19 mouse cellular contexts compared by ENCODE assay signal in genomic region chr14:48143141-48143540, GRCm38 (mm10). TPM values are rescaled to one million over a fixed set of nuclear protein-coding genes. Genes with fewer than 3 reads are reported as not detected.
DNase-seq lines count a peak whose midpoint lies in the region; ATAC-seq lines count a peak whose summit lies in the region.
"Had no signal": no experiment of that assay in that cellular context is flagged by ENCODE, and none has a peak within 500 bp of the region (broad histone marks: within the 10 kb centered on the region; RNA-seq: fewer than 3 reads in every experiment).

No protein-coding gene starts in this region.

- peak overlapping the region; percentile 74 for H3K27ac ChIP-seq in forebrain, embryonic 10.5 days
- no peak overlapping the region for H3K27ac ChIP-seq in forebrain, embryonic 12.5 days
- H3K27ac ChIP-seq in liver, embryonic 15.5 days (replicated peaks): 0 out of 2 replicates have a peak overlapping the region, but pooled peaks have one; percentile 29
- H3K27ac ChIP-seq in liver, embryonic 12.5 days: no peak overlapping the region
- H3K27ac ChIP-seq: kidney, postnatal 0 days had no signal

- H3K9ac ChIP-seq in forebrain, embryonic 12.5 days: no peak overlapping the region
- no peak overlapping the region for H3K9ac ChIP-seq in liver, embryonic 15.5 days
- no peak overlapping the region for H3K9ac ChIP-seq in liver, embryonic 12.5 days
- H3K9ac ChIP-seq: lung, embryonic 14.5 days had no signal

- no peak for ATAC-seq in forebrain, embryonic 12.5 days (ENCODE audit: low FRiP score)
- ATAC-seq in liver, embryonic 15.5 days (ENCODE audit: insufficient read depth): no peak
- no peak for ATAC-seq in liver, embryonic 12.5 days
- ATAC-seq: CD4-positive, CD25-positive, alpha-beta regulatory T cell, adult 4 months; Patski had no signal

- no peaks in the 10 kb centered on the region for H3K27me3 ChIP-seq in forebrain, embryonic 10.5 days (ENCODE audit: poor library complexity, severe bottlenecking)
- H3K27me3 ChIP-seq in forebrain, embryonic 12.5 days: no peaks in the 10 kb centered on the region
- no peaks in the 10 kb centered on the region for H3K27me3 ChIP-seq in liver, embryonic 15.5 days
- no peaks in the 10 kb centered on the region for H3K27me3 ChIP-seq in liver, embryonic 12.5 days (replicated peaks)

- H3K4me1 ChIP-seq in forebrain, embryonic 10.5 days: peaks cover 32% of the 10 kb centered on the region
- H3K4me1 ChIP-seq in forebrain, embryonic 12.5 days: peaks cover 16% of the 10 kb centered on the region
- H3K4me1 ChIP-seq in liver, embryonic 15.5 days (replicated peaks): 0 out of 2 replicates have a peak, but pooled peaks cover 4% of the 10 kb centered on the region
- H3K4me1 ChIP-seq in liver, embryonic 12.5 days: peaks cover 6% of the 10 kb centered on the region

- no peak overlapping the region for H3K4me2 ChIP-seq in forebrain, embryonic 12.5 days
- no peak overlapping the region for H3K4me2 ChIP-seq in liver, embryonic 15.5 days
- no peak overlapping the region for H3K4me2 ChIP-seq in liver, embryonic 12.5 days
- H3K4me2 ChIP-seq: lung, embryonic 14.5 days had no signal

- no peak for DNase-seq in forebrain, embryonic 10.5 days (ENCODE audit: extremely low spot score, low spot score)
- DNase-seq in urinary bladder, adult 2 months (ENCODE audit: low spot score): peak; percentile 10
- DNase-seq in urinary bladder, postnatal 4 days (ENCODE audit: low spot score in 2 of 2): no peak
- no peak for DNase-seq in layer of hippocampus, postnatal 10 days (ENCODE audit: low spot score in 2 of 2)
- DNase-seq: adrenal gland, postnatal 10 days; cerebellum, adult 9-10 months; gastrocnemius, postnatal 25 days; heart, postnatal 14 days; kidney, adult 18-20 months; layer of hippocampus, postnatal 36 days; lung, embryonic 14.5 days; lung, postnatal 36 days; right cerebral cortex, postnatal 4 days had no signal

- no peak overlapping the region for H3K4me3 ChIP-seq in forebrain, embryonic 10.5 days
- H3K4me3 ChIP-seq in forebrain, embryonic 12.5 days (replicated peaks): no peak overlapping the region
- H3K4me3 ChIP-seq in liver, embryonic 15.5 days (replicated peaks): no peak overlapping the region
- no peak overlapping the region for H3K4me3 ChIP-seq in liver, embryonic 12.5 days

- H3K36me3 ChIP-seq in forebrain, embryonic 10.5 days (replicated peaks): no peaks in the 10 kb centered on the region
- H3K36me3 ChIP-seq in forebrain, embryonic 12.5 days (replicated peaks): no peaks in the 10 kb centered on the region
- H3K36me3 ChIP-seq in liver, embryonic 15.5 days (replicated peaks): no peaks in the 10 kb centered on the region
- H3K36me3 ChIP-seq in liver, embryonic 12.5 days: no peaks in the 10 kb centered on the region

- WGBS in forebrain, embryonic 10.5 days: 41% methylated on average over 4 of the region's 4 CpGs
- 38% methylated on average over 4 of the region's 4 CpGs for whole genome bisulfite sequencing in forebrain, embryonic 12.5 days
- WGBS in liver, embryonic 15.5 days (ENCODE audit: insufficient replicate concordance): 44% methylated on average over 4 of the region's 4 CpGs
- WGBS in liver, embryonic 12.5 days (ENCODE audit: insufficient replicate concordance): 57% methylated on average over 4 of the region's 4 CpGs

- no peaks in the 10 kb centered on the region for H3K9me3 ChIP-seq in forebrain, embryonic 10.5 days
- no peaks in the 10 kb centered on the region for H3K9me3 ChIP-seq in forebrain, embryonic 12.5 days
- no peaks in the 10 kb centered on the region for H3K9me3 ChIP-seq in liver, embryonic 15.5 days (replicated peaks)
- H3K9me3 ChIP-seq in liver, embryonic 12.5 days (replicated peaks): no peaks in the 10 kb centered on the region

RNA-seq across cellular contexts. Expression of gene Peli2, which starts 22.5 kb away (rescaled TPM):
- polyA plus RNA-seq in forebrain, embryonic 10.5 days (2016; fragmentation: Nextera tagmentation; extraction: Ambion mirVana): 5.7 and 6.8 TPM in 2 replicates
- polyA plus RNA-seq in forebrain, embryonic 12.5 days (2016; fragmentation: Nextera tagmentation; extraction: Ambion mirVana): 9.4 and 11.1 TPM in 2 replicates
- polyA plus RNA-seq in liver, embryonic 15.5 days (2015; fragmentation: Nextera tagmentation; extraction: Ambion mirVana): 1.1 and 1.8 TPM in 2 replicates
- 1.7 and 1.8 TPM in 2 replicates for polyA plus RNA-seq in liver, embryonic 12.5 days (2016; fragmentation: Nextera tagmentation; extraction: Ambion mirVana)
- 25.0 and 36.3 TPM in 2 replicates for polyA plus RNA-seq in urinary bladder, adult 2 months (2012; rRNA removed)
- 10 to 100 TPM; 20.4 to 23.5 TPM for total RNA-seq in layer of hippocampus, postnatal 10 days (2021)

Comparison
In these comparisons a context has a peak if more than half of its experiments do, and no peak if none do; other contexts are left out.
1. H3K27ac ChIP-seq: peak in forebrain, embryonic 10.5 days (single experiment) and liver, embryonic 15.5 days (single experiment); none in forebrain, embryonic 12.5 days (single experiment) and liver, embryonic 12.5 days (single experiment).